Mouse (Mus musculus): ENCODE data around the gene Nadsyn1.

Nadsyn1 gene

GRCm38 (mm10) chr7:143801195-143802065, 21.2 kb downstream of the Nadsyn1 start:
- no peak for DNase-seq

- DNase-seq = no peak
Observed at GRCm38 (mm10) chr7:143800770-143801169, 21.9 kb downstream of the Nadsyn1 start.

GRCm38 (mm10) chr7:143798783-143799182, 23.9 kb downstream of the Nadsyn1 start:
- DNase-seq = no peak

GRCm38 (mm10) chr7:143793121-143793520, 29.5 kb downstream of the Nadsyn1 start:
- DNase-seq = no peak

DNA sequence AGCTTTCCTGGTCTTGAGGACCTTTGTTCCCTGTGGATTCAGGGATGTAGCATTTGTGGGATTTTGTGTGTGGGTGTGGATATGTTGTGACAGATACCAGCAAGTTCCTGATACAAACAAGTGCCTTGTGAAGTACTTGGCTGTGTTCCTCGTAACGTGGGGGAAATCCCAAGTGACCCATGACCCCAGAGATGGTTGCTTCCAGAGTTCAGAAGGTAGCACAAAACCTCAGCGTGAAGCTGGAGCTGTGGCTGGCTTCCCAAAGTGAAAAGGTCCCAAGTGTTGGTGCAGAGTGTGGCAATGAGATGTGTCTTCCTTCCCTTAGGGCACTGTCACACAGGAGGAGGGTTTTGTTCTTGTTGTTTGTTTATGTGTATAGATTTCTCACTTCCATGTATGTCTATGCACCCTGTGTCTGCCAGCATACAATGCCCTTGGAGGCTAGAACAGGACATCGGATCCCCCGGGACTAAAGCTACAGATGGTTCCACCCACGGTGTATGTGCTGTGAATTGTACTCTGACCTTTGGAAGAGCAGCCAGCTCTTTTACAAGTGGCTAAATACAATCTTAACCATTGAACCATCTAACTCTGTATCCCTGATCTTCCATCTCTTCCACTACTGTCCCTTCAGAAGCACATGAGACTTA, 30.2 kb downstream of the Nadsyn1 start:
- DNase-seq = no peak

- DNase-seq = peak; percentile 26
Observed at GRCm38 (mm10) chr7:143783996-143784829, 38.4 kb downstream of the Nadsyn1 start, which contains the start of gene Mrgpre. Mrgpre (minus strand) TSS chr7:143784500.

DNA sequence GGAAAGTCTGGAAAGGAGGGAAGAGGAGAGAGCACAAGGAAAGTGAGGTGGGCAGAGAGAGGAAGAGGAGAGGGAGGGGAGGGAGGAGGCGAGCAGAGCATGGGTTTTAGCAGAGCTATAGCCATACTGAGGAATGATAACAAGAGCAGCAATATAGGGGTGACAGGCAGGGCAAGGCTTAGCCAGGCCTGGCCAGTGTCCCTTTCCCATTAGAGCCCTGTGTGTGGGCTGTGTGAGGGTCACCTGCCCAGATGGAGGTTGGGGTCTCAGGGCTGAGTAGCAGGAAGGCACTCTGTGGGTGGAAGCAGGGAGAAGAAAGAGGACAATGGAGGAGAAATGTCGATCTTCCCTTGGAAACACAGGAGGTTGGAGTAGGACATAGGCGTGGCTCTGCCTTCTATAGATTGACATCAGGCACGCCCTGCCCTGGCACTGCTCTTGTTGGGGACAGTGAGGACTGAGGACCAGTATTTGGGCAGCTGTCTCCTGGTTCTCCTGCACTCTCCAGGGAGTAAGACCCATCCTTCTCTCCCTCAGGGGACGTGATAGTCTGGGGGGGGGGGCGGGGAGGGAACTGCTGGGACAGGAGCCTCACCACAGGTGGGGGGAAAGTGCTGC, 39.2 kb downstream of the Nadsyn1 start:
- no peak for DNase-seq

DNA sequence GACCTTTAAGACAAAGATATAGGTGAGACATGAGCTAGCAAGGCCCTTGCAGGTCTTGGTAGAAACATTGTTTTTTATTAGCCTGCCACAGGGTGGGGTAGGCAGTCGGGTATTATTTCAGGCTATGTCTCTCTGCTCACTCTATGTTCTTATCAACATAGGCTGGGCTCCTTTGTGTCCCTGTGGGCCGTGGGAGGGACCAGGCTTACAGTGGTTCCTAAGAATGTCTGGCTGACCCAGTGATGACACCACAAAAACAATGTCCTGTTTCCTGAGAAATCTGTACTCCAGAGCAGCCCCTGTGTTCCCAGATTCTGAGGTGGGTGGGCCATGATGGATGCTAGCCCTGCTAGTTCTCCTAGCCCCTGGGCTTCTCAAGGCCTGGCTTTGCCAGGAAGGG, 45.3 kb downstream of the Nadsyn1 start:
- no peak for DNase-seq

- DNase-seq = no peak
Observed at GRCm38 (mm10) chr7:143776137-143776536, 46.5 kb downstream of the Nadsyn1 start.

DNA sequence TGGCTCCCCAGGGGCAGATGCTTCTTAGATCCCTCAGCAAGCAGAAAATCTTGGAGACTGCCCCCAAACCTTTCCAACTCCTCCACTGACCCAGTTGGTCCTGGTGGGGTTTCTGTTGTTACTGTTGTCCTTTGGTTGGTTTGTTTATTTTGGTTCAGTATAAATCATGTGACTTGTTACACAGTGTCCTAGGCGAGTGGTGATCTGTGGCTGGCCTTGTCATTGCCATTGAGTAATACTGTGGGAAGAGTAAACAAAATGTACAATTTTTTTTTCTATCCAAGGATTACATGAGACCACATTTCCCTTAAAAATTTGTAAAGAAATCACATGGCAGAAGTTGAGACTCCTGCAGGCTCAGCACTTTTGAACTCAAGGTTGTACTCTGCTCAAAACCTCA, 53.2 kb downstream of the Nadsyn1 start:
- DNase-seq = no peak

DNA sequence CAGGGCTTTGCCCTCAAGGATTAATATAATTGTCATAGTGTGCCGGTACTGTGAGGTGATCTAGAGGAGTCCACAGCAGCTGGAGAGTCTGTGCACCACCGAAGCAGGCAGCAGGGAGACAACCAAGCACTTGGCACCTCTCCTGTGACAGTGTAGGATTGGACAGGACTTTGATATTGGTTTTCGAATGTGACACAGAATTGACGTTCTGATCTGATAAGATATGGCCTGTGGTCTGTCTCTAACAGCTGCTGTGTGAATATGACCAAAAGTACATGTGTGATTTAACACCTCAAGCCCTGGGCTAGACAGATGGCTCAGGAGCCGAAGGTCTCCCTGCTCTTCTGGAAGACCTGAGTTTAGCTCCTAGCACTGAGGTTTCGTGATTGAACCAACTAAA, 54.4 kb downstream of the Nadsyn1 start:
- DNase-seq = no peak

- no peak for DNase-seq
Observed at GRCm38 (mm10) chr7:143766893-143767292, 55.8 kb downstream of the Nadsyn1 start, which contains the start of gene Mrgprg. Mrgprg (minus strand) TSS chr7:143766993.

- DNase-seq = no peak
Observed at GRCm38 (mm10) chr7:143764876-143765530, 57.6 kb downstream of the Nadsyn1 start.

DNA sequence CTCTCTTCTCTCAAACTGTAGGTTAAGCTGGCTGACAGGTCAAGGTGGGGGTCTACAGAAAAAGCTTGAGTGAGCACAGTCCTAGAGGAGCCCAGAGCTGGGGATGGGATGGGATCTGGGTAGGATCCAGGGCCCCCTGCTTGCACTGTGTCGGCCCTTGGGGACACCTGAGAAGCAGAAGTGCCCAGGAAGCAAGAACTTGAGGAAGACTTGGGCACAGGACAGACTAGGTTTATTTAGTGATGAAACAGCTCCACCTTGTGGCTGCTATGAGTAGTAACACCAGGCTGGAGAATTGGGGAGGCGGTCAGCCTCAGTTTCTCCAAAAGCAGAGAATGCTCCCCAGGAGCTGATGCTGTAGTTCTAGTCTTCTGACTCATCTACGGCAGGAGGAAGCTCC, 58.9 kb downstream of the Nadsyn1 start:
- no peak for DNase-seq

- peak; percentile 75 for DNase-seq
Observed at GRCm38 (mm10) chr7:143758956-143759355, 63.7 kb downstream of the Nadsyn1 start.

GRCm38 (mm10) chr7:143757696-143758095, 65.0 kb downstream of the Nadsyn1 start:
- DNase-seq = no peak

DNA sequence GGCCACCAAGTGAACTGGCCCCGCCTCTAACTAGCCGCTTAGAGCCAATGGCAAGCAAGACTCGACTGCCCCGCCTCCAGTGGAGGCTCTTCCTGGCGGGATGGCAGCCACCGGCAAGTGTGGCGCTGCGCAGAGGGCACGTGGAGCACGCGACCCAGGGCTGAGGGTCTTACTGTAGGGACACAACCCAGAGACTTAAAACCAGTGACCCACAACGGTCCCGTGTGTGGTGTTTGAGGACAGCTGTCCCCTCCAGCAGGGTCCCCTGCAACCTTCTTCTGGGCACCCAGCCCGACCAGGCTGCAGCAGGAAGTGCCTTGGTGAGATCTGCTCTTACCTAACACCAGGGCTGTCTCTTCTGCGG, 65.6 kb downstream of the Nadsyn1 start:
- DNase-seq = peak; percentile 46

DNA sequence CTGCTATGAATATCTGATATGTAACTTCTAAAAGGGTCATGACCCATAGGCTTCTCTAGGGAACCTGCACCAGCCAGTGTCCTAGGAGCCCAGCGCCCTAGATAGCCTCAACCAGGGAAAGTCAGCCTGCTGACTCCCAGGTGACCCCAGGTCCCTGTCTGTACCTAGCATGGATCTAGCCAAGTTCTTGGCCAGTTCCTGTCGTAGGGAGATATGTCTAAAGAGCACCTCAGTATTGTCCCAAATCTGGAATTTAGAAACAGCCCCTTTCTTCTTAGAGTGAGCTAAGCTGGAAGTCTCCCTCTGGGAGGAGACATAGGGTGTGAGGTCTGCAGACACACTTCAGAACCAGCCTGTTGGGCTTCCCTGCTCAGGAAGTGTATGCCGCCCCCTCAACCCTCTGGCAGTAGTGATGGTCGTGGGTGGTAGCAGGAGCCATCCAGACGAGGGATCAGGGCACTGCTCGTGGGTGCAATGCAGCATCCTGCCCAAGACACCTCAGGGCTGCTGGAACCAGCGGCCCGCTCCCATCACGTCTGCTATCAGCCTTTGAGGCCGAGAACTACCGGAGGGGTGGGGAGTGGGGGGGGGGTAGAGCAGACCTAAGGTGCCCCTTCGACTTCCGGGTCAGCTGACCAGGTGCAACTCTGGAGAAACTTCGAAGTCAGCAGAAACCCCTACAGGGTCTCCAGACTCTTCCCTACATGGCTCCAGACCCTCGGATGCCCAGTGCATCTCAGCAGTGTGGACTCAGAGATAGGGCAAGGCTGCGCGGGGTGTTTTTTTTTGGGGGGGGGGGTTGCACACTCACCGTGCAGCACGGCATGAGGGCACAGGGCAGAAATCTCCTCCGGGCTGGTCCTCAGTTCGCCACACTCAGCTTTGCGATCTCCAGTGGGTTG, 66.3 kb downstream of the Nadsyn1 start, which contains the start of gene Osbpl5:
Gene Osbpl5, minus strand, starts transcription at position 861 of the 902 bp plus-strand sequence.
- no peak for DNase-seq

DNA sequence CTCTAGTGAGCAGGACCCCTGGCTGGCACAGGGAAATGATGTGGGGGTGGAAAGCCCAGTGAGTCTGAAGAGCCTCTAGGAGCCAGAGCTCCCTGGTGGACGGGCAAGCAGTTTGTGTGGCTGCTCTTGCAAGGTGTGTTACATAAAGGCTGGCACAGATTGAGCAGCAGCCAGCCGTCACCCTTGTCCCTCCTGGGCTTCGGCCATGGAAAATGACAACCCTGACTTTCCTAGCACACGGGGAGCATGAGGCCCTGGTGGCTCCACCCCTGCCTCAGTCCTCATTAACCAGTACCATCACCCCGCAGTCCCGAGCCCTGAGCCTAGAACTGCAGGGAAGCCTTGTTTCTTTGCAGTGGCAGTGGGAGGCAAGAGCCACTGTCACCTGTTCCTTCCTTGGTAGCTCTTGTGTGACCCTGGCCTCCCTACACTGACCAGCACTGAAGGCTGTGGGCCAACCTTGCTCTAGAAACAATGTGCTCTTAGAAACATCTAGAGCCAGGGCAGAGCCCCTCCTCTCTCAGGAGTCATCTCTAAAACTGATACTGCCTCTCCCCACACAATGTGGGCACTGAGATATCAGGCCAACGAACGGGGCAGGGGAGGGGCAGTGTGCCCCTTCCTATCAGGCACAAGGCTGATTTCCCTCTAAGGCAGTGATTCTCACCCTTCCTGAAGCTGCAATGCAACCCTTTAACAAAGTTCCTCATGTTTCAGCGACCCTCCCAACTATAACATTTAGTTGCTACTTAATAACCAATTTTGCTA, 67.1 kb downstream of the Nadsyn1 start:
- DNase-seq = no peak

Data from cerebellum, adult 11 months (tissue).